Mouse (Mus musculus) spleen, postnatal 4 days (tissue): Measurements from ENCODE around the gene Ptprg.

Source experiments
- DNase-seq, 2 experiments: peaks; one replicate each; pipeline ENCODE4 v3.0.0; 2022; ENCODE audit warnings: low spot score in 2 of 2

Ptprg gene

GRCm38 (mm10) chr14:12091730-12092129, 538.4 kb downstream of the Ptprg start:
- no peak for DNase-seq

GRCm38 (mm10) chr14:12099390-12100333, 546.3 kb downstream of the Ptprg start:
- DNase-seq = no peak

- DNase-seq = no peak
Observed at GRCm38 (mm10) chr14:12102389-12103325, 549.3 kb downstream of the Ptprg start.

GRCm38 (mm10) chr14:12104297-12105155, 551.2 kb downstream of the Ptprg start:
- DNase-seq = no peak

GRCm38 (mm10) chr14:12105156-12105430, 551.8 kb downstream of the Ptprg start:
- no peak for DNase-seq

GRCm38 (mm10) chr14:12105593-12105992, 552.3 kb downstream of the Ptprg start:
- DNase-seq = no peak

- DNase-seq = no peak
Observed at GRCm38 (mm10) chr14:12107459-12107858, 554.1 kb downstream of the Ptprg start.

- no peak for DNase-seq
Observed at GRCm38 (mm10) chr14:12107991-12108390, 554.7 kb downstream of the Ptprg start.

GRCm38 (mm10) chr14:12112548-12113011, 559.2 kb downstream of the Ptprg start:
- DNase-seq = no peak

GRCm38 (mm10) chr14:12113326-12113725, 560.0 kb downstream of the Ptprg start:
- no peak for DNase-seq

- no peak for DNase-seq
Observed at GRCm38 (mm10) chr14:12114016-12114415, 560.7 kb downstream of the Ptprg start.

- DNase-seq = no peak
Observed at GRCm38 (mm10) chr14:12119260-12119659, 565.9 kb downstream of the Ptprg start.

- DNase-seq = no peak
Observed at GRCm38 (mm10) chr14:12121906-12122305, 568.6 kb downstream of the Ptprg start.

- no peak for DNase-seq
Observed at GRCm38 (mm10) chr14:12124682-12125081, 571.4 kb downstream of the Ptprg start.

- no peak for DNase-seq
Observed at GRCm38 (mm10) chr14:12127951-12128350, 574.6 kb downstream of the Ptprg start.

- no peak for DNase-seq
Observed at GRCm38 (mm10) chr14:12132046-12132615, 578.8 kb downstream of the Ptprg start.

GRCm38 (mm10) chr14:12133163-12133562, 579.8 kb downstream of the Ptprg start:
- DNase-seq = no peak

GRCm38 (mm10) chr14:12134504-12134903, 581.2 kb downstream of the Ptprg start:
- DNase-seq = no peak

GRCm38 (mm10) chr14:12136536-12136935, 583.2 kb downstream of the Ptprg start:
- no peak for DNase-seq

- DNase-seq = no peak
Observed at GRCm38 (mm10) chr14:12139643-12140481, 586.5 kb downstream of the Ptprg start.
